In the genomic region with DNA sequence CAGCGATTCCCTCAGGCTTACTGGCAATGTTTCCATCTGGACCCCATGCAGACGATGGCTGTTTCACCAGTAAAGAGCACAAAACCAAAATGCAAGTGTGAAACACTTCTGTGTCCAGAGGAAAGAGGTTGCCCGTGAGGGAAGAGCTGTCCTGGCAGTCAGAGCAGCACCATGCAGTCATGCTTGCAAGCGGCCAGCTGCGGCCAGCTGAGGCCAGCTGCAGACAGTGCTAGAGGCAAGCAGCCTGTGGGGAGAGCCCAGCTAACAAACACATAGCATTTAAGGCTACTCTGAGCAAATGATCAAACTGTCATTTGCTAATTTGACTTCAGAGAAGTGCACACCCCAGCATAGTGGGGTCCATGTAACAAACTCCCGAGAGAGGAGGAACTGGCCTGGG, we compare ENCODE assay signal across 18 mouse cellular contexts.
DNase-seq lines count a peak whose midpoint lies in the region; ATAC-seq and TF ChIP-seq lines count a peak whose summit lies in the region.
"Had no signal": no experiment of that assay in that cellular context is flagged by ENCODE, and none has a peak within 500 bp of the region (broad histone marks: within the 10 kb centered on the region; RNA-seq: fewer than 3 reads in every experiment).

No protein-coding gene starts in this region.

- H3K9me3 ChIP-seq in heart, embryonic 10.5 days: no peaks in the 10 kb centered on the region
- H3K9me3 ChIP-seq in lung, embryonic 14.5 days (ENCODE audit: low read depth, low read length): no peaks in the 10 kb centered on the region
- no peaks in the 10 kb centered on the region for H3K9me3 ChIP-seq in lung, embryonic 16.5 days (ENCODE audit: control insufficient read depth, low read length)
- H3K9me3 ChIP-seq: forebrain, embryonic 15.5 days; limb, embryonic 12.5 days; liver, embryonic 13.5 days; midbrain, embryonic 12.5 days had no signal

- ATAC-seq in lung, embryonic 14.5 days (ENCODE audit: insufficient read depth): peak; percentile 83; the same call in 1 of the 2 replicates
- peak; percentile 70 for ATAC-seq in lung, embryonic 16.5 days (ENCODE audit: low read depth)
- no peak for ATAC-seq in megakaryocyte progenitor cell, adult 5-6 weeks (replicated peaks; ENCODE audit: poor library complexity)
- ATAC-seq: forebrain, embryonic 15.5 days had no signal

- no peak overlapping the region for H3K27ac ChIP-seq in heart, embryonic 10.5 days
- H3K27ac ChIP-seq in lung, embryonic 14.5 days (ENCODE audit: low read depth): no peak overlapping the region
- no peak overlapping the region for H3K27ac ChIP-seq in lung, embryonic 16.5 days (ENCODE audit: low read length)
- H3K27ac ChIP-seq: forebrain, embryonic 15.5 days; limb, embryonic 12.5 days; liver, embryonic 13.5 days; midbrain, embryonic 12.5 days had no signal

- DNase-seq in heart, adult 11 months: peak; percentile 91
- no peak for DNase-seq in heart, embryonic 10.5 days (ENCODE audit: low spot score)
- peak; percentile 66 for DNase-seq in lung, embryonic 14.5 days
- DNase-seq in lung, adult 2 months: no peak
- DNase-seq in right cerebral cortex, postnatal 25 days: no peak
- DNase-seq: cerebellum, adult 18-20 months; cerebellum, postnatal 25 days; embryo, embryonic 11 days; kidney, adult 8-10 months; liver, embryonic 13.5 days; right cerebral cortex, adult 18-20 months; thymus, postnatal 36 days had no signal

- no peaks in the 10 kb centered on the region for H3K36me3 ChIP-seq in heart, embryonic 10.5 days
- no peaks in the 10 kb centered on the region for H3K36me3 ChIP-seq in lung, embryonic 14.5 days (ENCODE audit: insufficient read depth)
- H3K36me3 ChIP-seq in lung, embryonic 16.5 days (ENCODE audit: control insufficient read depth, insufficient read depth, low read length): no peaks in the 10 kb centered on the region
- H3K36me3 ChIP-seq: forebrain, embryonic 15.5 days; G1E; limb, embryonic 12.5 days; liver, embryonic 13.5 days; midbrain, embryonic 12.5 days had no signal

- H3K27me3 ChIP-seq in heart, embryonic 10.5 days (ENCODE audit: insufficient read depth, poor library complexity, severe bottlenecking): no peaks in the 10 kb centered on the region
- H3K27me3 ChIP-seq in lung, embryonic 14.5 days (ENCODE audit: insufficient read depth, low read length): no peaks in the 10 kb centered on the region
- no peaks in the 10 kb centered on the region for H3K27me3 ChIP-seq in lung, embryonic 16.5 days (ENCODE audit: control insufficient read depth, insufficient read depth, low read depth, low read length)
- H3K27me3 ChIP-seq: forebrain, embryonic 15.5 days; limb, embryonic 12.5 days; liver, embryonic 13.5 days; midbrain, embryonic 12.5 days had no signal

- H3K9ac ChIP-seq in lung, embryonic 14.5 days: no peak overlapping the region
- no peak overlapping the region for H3K9ac ChIP-seq in lung, embryonic 16.5 days (ENCODE audit: low read length)
- H3K9ac ChIP-seq: forebrain, embryonic 15.5 days; limb, embryonic 12.5 days; liver, embryonic 13.5 days; midbrain, embryonic 12.5 days had no signal

- H3K4me3 ChIP-seq in heart, embryonic 10.5 days: no peak overlapping the region
- no peak overlapping the region for H3K4me3 ChIP-seq in lung, embryonic 14.5 days (ENCODE audit: low read depth, low read length)
- no peak overlapping the region for H3K4me3 ChIP-seq in lung, adult 2 months (replicated peaks; ENCODE audit: extremely low read depth, low read depth, low read length)
- no peak overlapping the region for H3K4me3 ChIP-seq in lung, embryonic 16.5 days (ENCODE audit: low read length)
- H3K4me3 ChIP-seq: forebrain, embryonic 15.5 days; limb, embryonic 12.5 days; liver, embryonic 13.5 days; midbrain, embryonic 12.5 days had no signal

- TF ChIP-seq CTCF in lung, embryonic 14.5 days (IDR thresholded peaks at IDR 0.05; ENCODE audit: low read depth): no peak
- TF ChIP-seq CTCF in lung, adult 2 months (IDR thresholded peaks at IDR 0.05; ENCODE audit: insufficient read depth, low read length): no peak

- H3K4me1 ChIP-seq in heart, embryonic 10.5 days: peaks cover 4% of the 10 kb centered on the region; the same call in 1 of the 2 replicates
- no peaks in the 10 kb centered on the region for H3K4me1 ChIP-seq in lung, embryonic 14.5 days (ENCODE audit: insufficient read depth)
- no peaks in the 10 kb centered on the region for H3K4me1 ChIP-seq in lung, adult 2 months (ENCODE audit: control insufficient read depth, insufficient read depth, low read length)
- no peaks in the 10 kb centered on the region for H3K4me1 ChIP-seq in lung, embryonic 16.5 days (replicated peaks; ENCODE audit: control insufficient read depth, insufficient read depth, low read length)
- H3K4me1 ChIP-seq: forebrain, embryonic 15.5 days; liver, embryonic 13.5 days; midbrain, embryonic 12.5 days had no signal

- TF ChIP-seq POLR2A in lung, adult 2 months (IDR thresholded peaks at IDR 0.05; ENCODE audit: borderline replicate concordance, extremely low read depth, low read depth, low read length): no peak

- H3K4me2 ChIP-seq in lung, embryonic 14.5 days: no peak overlapping the region
- H3K4me2 ChIP-seq in lung, embryonic 16.5 days (ENCODE audit: low read depth, low read length): no peak overlapping the region
- H3K4me2 ChIP-seq: forebrain, embryonic 15.5 days; limb, embryonic 12.5 days; liver, embryonic 13.5 days; midbrain, embryonic 12.5 days had no signal

- 84% methylated on average over 6 of the region's 6 CpGs for WGBS in heart, embryonic 10.5 days
- 59% methylated on average over 6 of the region's 6 CpGs for WGBS in lung, embryonic 14.5 days
- WGBS in lung, adult 2 months: 66% methylated on average over 6 of the region's 6 CpGs
- 54% methylated on average over 6 of the region's 6 CpGs for WGBS in lung, embryonic 16.5 days

Comparison
In these comparisons a context has a peak if more than half of its experiments do, and no peak if none do; other contexts are left out.
1. DNase-seq: peak in heart, adult 11 months (single experiment) and lung, embryonic 14.5 days (single experiment); none in heart, embryonic 10.5 days (single experiment), lung, adult 2 months (single experiment) and right cerebral cortex, postnatal 25 days (single experiment).